Comparison of ENCODE assay signal across 7 mouse cellular contexts in genomic region chr6:101374721-101375120, GRCm38 (mm10). TPM values are rescaled to one million over a fixed set of nuclear protein-coding genes. Genes with fewer than 3 reads are reported as not detected.
DNase-seq lines count a peak whose midpoint lies in the region; ATAC-seq and TF ChIP-seq lines count a peak whose summit lies in the region.

No protein-coding gene starts in this region.

- H3K9me3 ChIP-seq in embryonic facial prominence, embryonic 10.5 days: no peaks in the 10 kb centered on the region
- no peaks in the 10 kb centered on the region for H3K9me3 ChIP-seq in hindbrain, postnatal 0 days (ENCODE audit: low read length)
- no peaks in the 10 kb centered on the region for H3K9me3 ChIP-seq in liver, embryonic 12.5 days (replicated peaks)
- H3K9me3 ChIP-seq in neural tube, embryonic 11.5 days (ENCODE audit: control insufficient read depth, low read length): no peaks in the 10 kb centered on the region

- TF ChIP-seq CTCF in hindbrain, postnatal 0 days (IDR thresholded peaks at IDR 0.05; ENCODE audit: low read depth): no peak

- peaks cover 78% of the 10 kb centered on the region for H3K4me1 ChIP-seq in embryonic facial prominence, embryonic 10.5 days
- H3K4me1 ChIP-seq in hindbrain, postnatal 0 days (ENCODE audit: insufficient read depth, low read length): peaks cover 4% of the 10 kb centered on the region; the same call in 1 of the 2 replicates
- H3K4me1 ChIP-seq in liver, embryonic 12.5 days: peaks cover 6% of the 10 kb centered on the region; the same call in 1 of the 2 replicates
- H3K4me1 ChIP-seq in neural tube, embryonic 11.5 days (ENCODE audit: control insufficient read depth, insufficient read depth, low read length): peaks cover 18% of the 10 kb centered on the region

- H3K27me3 ChIP-seq in embryonic facial prominence, embryonic 10.5 days (replicated peaks; ENCODE audit: low read depth, poor library complexity, severe bottlenecking): peaks cover 8% of the 10 kb centered on the region; the same call in 1 of the 2 replicates
- peaks cover 4% of the 10 kb centered on the region for H3K27me3 ChIP-seq in hindbrain, postnatal 0 days (ENCODE audit: insufficient read depth, low read length)
- H3K27me3 ChIP-seq in liver, embryonic 12.5 days (replicated peaks): peaks cover 41% of the 10 kb centered on the region
- H3K27me3 ChIP-seq in neural tube, embryonic 11.5 days (ENCODE audit: control insufficient read depth, insufficient read depth, low read length): no peaks in the 10 kb centered on the region

- peak; percentile 86 for DNase-seq in embryonic facial prominence, embryonic 10.5 days (ENCODE audit: low spot score)
- DNase-seq in gastrocnemius, postnatal 14 days: peak; percentile 57
- peak; percentile 43 for DNase-seq in hindbrain, postnatal 0 days (ENCODE audit: low spot score)
- DNase-seq in neural tube, embryonic 11.5 days (ENCODE audit: low spot score): peak; percentile 69
- DNase-seq in right cerebral cortex, postnatal 14 days: no peak
- no peak for DNase-seq in layer of hippocampus, adult 9-10 months (ENCODE audit: low spot score)

- WGBS in embryonic facial prominence, embryonic 10.5 days: 1% methylated on average over 7 of the region's 7 CpGs
- 12% methylated on average over 7 of the region's 7 CpGs for WGBS in hindbrain, postnatal 0 days
- WGBS in liver, embryonic 12.5 days (ENCODE audit: insufficient replicate concordance): 38% methylated on average over 7 of the region's 7 CpGs
- WGBS in neural tube, embryonic 11.5 days: 2% methylated on average over 7 of the region's 7 CpGs

- peak overlapping the region; percentile 76 for H3K27ac ChIP-seq in embryonic facial prominence, embryonic 10.5 days (replicated peaks)
- peak overlapping the region; percentile 48; the same call in 1 of the 2 replicates for H3K27ac ChIP-seq in hindbrain, postnatal 0 days
- H3K27ac ChIP-seq in liver, embryonic 12.5 days: peak overlapping the region; percentile 48; the same call in 1 of the 2 replicates
- peak overlapping the region; percentile 35; the same call in 1 of the 2 replicates for H3K27ac ChIP-seq in neural tube, embryonic 11.5 days (ENCODE audit: low read depth, low read length)

- ATAC-seq in hindbrain, postnatal 0 days: peak; percentile 54
- peak; percentile 39; the same call in 1 of the 2 replicates for ATAC-seq in liver, embryonic 12.5 days
- no peak for ATAC-seq in neural tube, embryonic 11.5 days (ENCODE audit: insufficient read depth, low FRiP score, low TSS enrichment)

- peak overlapping the region; percentile 45 for H3K4me2 ChIP-seq in hindbrain, postnatal 0 days (ENCODE audit: low read depth, low read length)
- H3K4me2 ChIP-seq in liver, embryonic 12.5 days: peak overlapping the region; percentile 46
- H3K4me2 ChIP-seq in neural tube, embryonic 11.5 days (ENCODE audit: low read depth): peak overlapping the region; percentile 40

- intact Hi-C loops in gastrocnemius, postnatal 14 days (cut with DNase I; ENCODE audit: low total_unique reads): loop anchor here (5.0 kb wide), 1 partner anchor 107 kb away; no protein-coding TSS in a partner anchor

- H3K36me3 ChIP-seq in embryonic facial prominence, embryonic 10.5 days (replicated peaks): peaks cover 11% of the 10 kb centered on the region
- H3K36me3 ChIP-seq in hindbrain, postnatal 0 days (ENCODE audit: insufficient read depth, low read length): no peaks in the 10 kb centered on the region
- H3K36me3 ChIP-seq in liver, embryonic 12.5 days: no peaks in the 10 kb centered on the region
- H3K36me3 ChIP-seq in neural tube, embryonic 11.5 days (ENCODE audit: control insufficient read depth, insufficient read depth, low read length): no peaks in the 10 kb centered on the region

- H3K4me3 ChIP-seq in embryonic facial prominence, embryonic 10.5 days: peak overlapping the region; percentile 78
- peak overlapping the region; percentile 15 for H3K4me3 ChIP-seq in hindbrain, postnatal 0 days (ENCODE audit: low read length)
- H3K4me3 ChIP-seq in liver, embryonic 12.5 days: peak overlapping the region; percentile 9; the same call in 1 of the 2 replicates
- H3K4me3 ChIP-seq in neural tube, embryonic 11.5 days (ENCODE audit: low read depth, low read length): peak overlapping the region; percentile 19

- no peak overlapping the region for H3K9ac ChIP-seq in hindbrain, postnatal 0 days (replicated peaks; ENCODE audit: low read length)
- H3K9ac ChIP-seq in liver, embryonic 12.5 days: no peak overlapping the region
- peak overlapping the region; percentile 8; the same call in 1 of the 2 replicates for H3K9ac ChIP-seq in neural tube, embryonic 11.5 days (ENCODE audit: low read length)

RNA-seq across cellular contexts. Expression of gene Pdzrn3, which starts 3.0 kb away (rescaled TPM):
- 7.9 and 8.9 TPM in 2 replicates for polyA plus RNA-seq in embryonic facial prominence, embryonic 10.5 days (2016; fragmentation: Nextera tagmentation; extraction: Ambion mirVana)
- 10 to 100 TPM; 29.1 to 33.5 TPM for total RNA-seq in gastrocnemius, postnatal 14 days (2021)
- 35.3 and 37.1 TPM in 2 replicates for total RNA-seq in hindbrain, postnatal 0 days (2014; rRNA removed)
- 10.6 and 11.2 TPM in 2 replicates for polyA plus RNA-seq in hindbrain, postnatal 0 days (2015; fragmentation: Nextera tagmentation; extraction: Ambion mirVana)
- 1.4 TPM in 2 replicates for polyA plus RNA-seq in liver, embryonic 12.5 days (2016; fragmentation: Nextera tagmentation; extraction: Ambion mirVana)
- polyA plus RNA-seq in neural tube, embryonic 11.5 days (2014; fragmentation: Nextera tagmentation; extraction: Ambion mirVana): 25.6 and 27.3 TPM in 2 replicates

Comparison
In these comparisons a context has a peak if more than half of its experiments do, and no peak if none do; other contexts are left out.
1. DNase-seq: peak in embryonic facial prominence, embryonic 10.5 days (single experiment), gastrocnemius, postnatal 14 days (single experiment), hindbrain, postnatal 0 days (single experiment) and neural tube, embryonic 11.5 days (single experiment); none in right cerebral cortex, postnatal 14 days (single experiment) and layer of hippocampus, adult 9-10 months (single experiment).
2. H3K4me3 ChIP-seq: peak in every context shown above with its lines; median percentile 78 in embryonic facial prominence, embryonic 10.5 days; 19 in neural tube, embryonic 11.5 days; 15 in hindbrain, postnatal 0 days; 9 in liver, embryonic 12.5 days.
3. Peak in every context shown above with its lines, with median percentiles within 50 percentile points of each other: H3K27ac ChIP-seq and H3K4me2 ChIP-seq.